Mouse (Mus musculus) lung, embryonic 15.5 days (tissue): ENCODE data around the gene Usp39. TPM values are rescaled to one million over a fixed set of nuclear protein-coding genes. Genes with fewer than 3 reads are reported as not detected.

Experiments
- ATAC-seq: fragments of 200-750 bp; cut with Nextera tagmentation; 2 replicates; pipeline ENCODE4 v1.8.0; 2017; ENCODE audit warnings: moderate number of reproducible peaks, borderline replicate concordance; ENCODE audit not compliant: low FRiP score, low TSS enrichment; ENCODE audit errors: extremely low read depth
- H3K27ac ChIP-seq: fragments of 300-500 bp; sonication (generic); 2 replicates; pipeline ENCODE4 v1.5.1; 2015; ENCODE audit warnings: moderate library complexity, mild to moderate bottlenecking, inconsistent platforms
- H3K27me3 ChIP-seq: fragments of 300-500 bp; sonication (generic); 2 replicates; pipeline ENCODE4 v1.6.1; 2015; ENCODE audit warnings: inconsistent platforms
- H3K36me3 ChIP-seq: fragments of 300-500 bp; sonication (generic); 2 replicates; pipeline ENCODE4 v1.6.1; 2015; ENCODE audit warnings: inconsistent platforms
- H3K4me1 ChIP-seq: fragments of 300-500 bp; sonication (generic); 2 replicates; pipeline ENCODE4 v1.6.1; 2015; ENCODE audit warnings: inconsistent platforms
- H3K4me2 ChIP-seq: fragments of 300-500 bp; sonication (generic); 2 replicates; pipeline ENCODE4 v1.6.1; 2015; ENCODE audit warnings: inconsistent platforms, mild to moderate bottlenecking, moderate library complexity
- H3K4me3 ChIP-seq: fragments of 300-500 bp; sonication (generic); 2 replicates; pipeline ENCODE4 v1.5.1; 2015; ENCODE audit warnings: mild to moderate bottlenecking, inconsistent platforms
- H3K9ac ChIP-seq: fragments of 300-500 bp; sonication (generic); 2 replicates; pipeline ENCODE4 v1.6.1; 2015; ENCODE audit warnings: inconsistent platforms
- H3K9me3 ChIP-seq: fragments of 300-500 bp; sonication (generic); 2 replicates; pipeline ENCODE4 v1.6.1; 2016; ENCODE audit warnings: inconsistent platforms
- WGBS: fragments of 180-500 bp; shearing (Covaris S2); methylation state at CpG from one replicate; pipeline ENCODE4 v1.1.7; 2015; 5-methylcytosine and 5-hydroxymethylcytosine counted together
- polyA plus RNA-seq: library from polyadenylated mRNA; unstranded; fragments of >200 nt; fragmentation: Nextera tagmentation; extraction: Ambion mirVana; gene quantifications from 2 replicates; pipeline ENCODE4 v1.2.1, GENCODE M21; 2015

Usp39 gene
- polyA plus RNA-seq, 1 experiment from 2014 or later: 45.1 TPM

DNA sequence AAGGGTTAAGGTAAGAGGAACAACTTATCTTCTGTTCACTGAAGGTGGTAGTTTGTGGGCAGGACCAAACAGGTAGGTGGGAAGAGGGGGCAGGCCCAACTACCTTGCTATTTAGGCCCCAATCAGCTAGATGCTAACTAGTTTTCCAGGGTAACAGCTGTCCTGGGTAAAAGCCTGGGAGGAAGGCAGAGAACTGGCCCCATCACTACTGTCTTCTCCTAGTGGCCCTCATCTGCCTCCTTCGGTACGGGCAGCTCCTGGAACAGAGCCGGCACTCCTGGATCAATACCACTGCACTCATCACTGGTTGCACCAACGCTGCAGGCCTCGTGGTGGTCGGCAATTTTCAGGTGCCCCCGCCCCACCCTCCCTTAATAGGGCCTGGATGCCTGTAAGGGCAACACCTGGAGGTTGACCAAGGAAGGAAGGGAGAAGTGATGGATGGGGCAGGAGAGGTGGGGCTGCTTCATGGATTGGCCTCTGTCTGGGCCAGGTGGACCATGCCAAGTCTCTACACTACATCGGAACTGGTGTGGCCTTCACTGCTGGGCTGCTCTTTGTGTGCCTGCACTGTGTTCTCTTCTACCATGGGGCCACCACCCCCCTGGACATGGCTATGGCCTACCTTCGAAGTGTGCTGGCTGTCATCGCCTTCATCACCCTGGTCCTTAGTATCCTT lies 13.2 kb upstream of the Usp39 start:
- Histone ChIP-seq H3K4me3 (no peak overlapping the region), H3K9me3 (no peaks in the 10 kb centered on the region), H3K27me3 (no peaks in the 10 kb centered on the region), H3K4me2 (no peak overlapping the region), H3K9ac (no peak overlapping the region), H3K36me3 (peaks cover 22% of the 10 kb centered on the region), H3K27ac (no peak overlapping the region), H3K4me1 (peaks cover 58% of the 10 kb centered on the region)
- no peak for ATAC-seq
- WGBS: 90% methylated on average over 6 of the region's 10 CpGs

DNA sequence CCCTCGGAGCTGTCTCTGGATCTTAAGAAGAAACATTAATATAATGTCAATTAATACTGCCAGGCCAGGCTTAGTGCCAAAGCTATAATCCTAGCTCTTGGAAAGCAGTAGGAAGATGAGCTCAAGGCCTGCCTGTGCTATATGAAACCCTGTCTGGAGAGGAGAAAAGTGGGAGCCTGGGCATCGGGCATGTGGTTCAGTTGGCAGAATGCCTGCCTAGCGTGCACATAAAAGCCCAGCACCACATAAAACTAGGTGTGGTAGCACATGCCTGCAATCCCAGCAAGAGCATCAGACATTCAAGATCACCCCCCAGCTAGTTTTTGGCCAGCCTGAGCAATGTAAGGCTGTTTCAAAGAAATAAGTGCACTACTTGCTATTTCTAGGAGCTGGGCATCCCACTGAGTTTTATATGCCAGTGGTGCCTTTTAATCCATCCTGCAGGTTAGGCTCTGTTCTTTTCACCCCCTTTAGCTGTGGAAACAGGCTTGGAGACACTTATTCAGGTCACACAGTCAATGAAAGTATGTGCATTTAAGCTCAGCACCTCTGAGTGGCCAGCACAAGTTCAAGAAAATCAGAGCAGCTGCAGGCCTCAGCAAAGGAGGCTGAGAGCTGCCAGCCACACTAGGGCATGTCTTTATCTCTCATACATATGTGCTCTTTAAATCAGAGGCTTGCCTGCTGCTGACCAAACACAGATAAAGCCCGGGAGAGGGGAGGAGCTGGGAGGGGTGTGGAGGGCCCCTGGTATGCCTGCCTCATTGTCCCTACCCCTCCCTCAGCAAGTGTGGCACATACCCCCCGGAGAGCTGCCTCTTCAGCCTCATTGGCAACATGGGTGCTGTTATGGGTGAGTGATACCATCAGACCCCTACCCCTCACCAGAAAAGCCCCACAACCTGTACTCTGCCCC lies 12.4 kb upstream of the Usp39 start:
- H3K36me3 ChIP-seq: peaks cover 22% of the 10 kb centered on the region
- no peak overlapping the region for H3K4me2 ChIP-seq
- no peaks in the 10 kb centered on the region for H3K9me3 ChIP-seq
- ATAC-seq: no peak
- 58% methylated on average over 5 of the region's 5 CpGs for WGBS
- H3K4me3 ChIP-seq: no peak overlapping the region
- no peaks in the 10 kb centered on the region for H3K27me3 ChIP-seq
- H3K27ac ChIP-seq: no peak overlapping the region
- H3K9ac ChIP-seq: no peak overlapping the region
- peaks cover 60% of the 10 kb centered on the region for H3K4me1 ChIP-seq

DNA sequence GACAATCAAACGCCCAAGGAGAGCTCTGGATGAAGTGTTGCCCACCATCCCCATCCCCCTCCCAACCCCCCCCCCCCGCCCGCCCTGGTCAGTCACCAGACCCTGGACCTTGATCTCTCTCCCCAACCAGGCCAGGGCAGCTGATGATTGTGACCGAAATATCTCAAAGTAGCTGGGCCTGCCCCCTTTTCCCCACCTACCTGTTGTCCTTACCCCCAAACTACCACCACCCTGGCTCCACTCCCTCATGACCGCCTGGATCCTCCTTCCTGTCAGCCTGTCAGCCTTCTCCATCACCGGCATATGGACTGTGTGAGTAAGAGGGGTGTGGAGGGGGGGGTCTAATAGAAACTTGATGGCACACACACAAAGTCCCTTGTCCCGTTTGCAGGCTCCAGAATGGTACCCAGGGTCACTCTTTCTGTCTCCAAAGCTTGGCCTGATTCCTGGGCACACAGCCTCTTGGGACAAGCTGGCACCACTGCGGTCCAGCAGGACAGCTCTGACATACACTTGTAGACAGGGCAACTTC lies 11.1 kb upstream of the Usp39 start:
- WGBS: 37% methylated on average over 7 of the region's 8 CpGs
- H3K4me1 ChIP-seq: peaks cover 65% of the 10 kb centered on the region
- no peaks in the 10 kb centered on the region for H3K9me3 ChIP-seq
- 0 out of 2 replicates have a peak overlapping the region, but pooled peaks have one; percentile 41 for H3K27ac ChIP-seq
- H3K9ac ChIP-seq: peak overlapping the region; percentile 60
- ATAC-seq: no peak
- peaks cover 22% of the 10 kb centered on the region for H3K36me3 ChIP-seq
- H3K4me2 ChIP-seq: peak overlapping the region; percentile 97
- H3K27me3 ChIP-seq: no peaks in the 10 kb centered on the region
- H3K4me3 ChIP-seq: peak overlapping the region; percentile 62

DNA sequence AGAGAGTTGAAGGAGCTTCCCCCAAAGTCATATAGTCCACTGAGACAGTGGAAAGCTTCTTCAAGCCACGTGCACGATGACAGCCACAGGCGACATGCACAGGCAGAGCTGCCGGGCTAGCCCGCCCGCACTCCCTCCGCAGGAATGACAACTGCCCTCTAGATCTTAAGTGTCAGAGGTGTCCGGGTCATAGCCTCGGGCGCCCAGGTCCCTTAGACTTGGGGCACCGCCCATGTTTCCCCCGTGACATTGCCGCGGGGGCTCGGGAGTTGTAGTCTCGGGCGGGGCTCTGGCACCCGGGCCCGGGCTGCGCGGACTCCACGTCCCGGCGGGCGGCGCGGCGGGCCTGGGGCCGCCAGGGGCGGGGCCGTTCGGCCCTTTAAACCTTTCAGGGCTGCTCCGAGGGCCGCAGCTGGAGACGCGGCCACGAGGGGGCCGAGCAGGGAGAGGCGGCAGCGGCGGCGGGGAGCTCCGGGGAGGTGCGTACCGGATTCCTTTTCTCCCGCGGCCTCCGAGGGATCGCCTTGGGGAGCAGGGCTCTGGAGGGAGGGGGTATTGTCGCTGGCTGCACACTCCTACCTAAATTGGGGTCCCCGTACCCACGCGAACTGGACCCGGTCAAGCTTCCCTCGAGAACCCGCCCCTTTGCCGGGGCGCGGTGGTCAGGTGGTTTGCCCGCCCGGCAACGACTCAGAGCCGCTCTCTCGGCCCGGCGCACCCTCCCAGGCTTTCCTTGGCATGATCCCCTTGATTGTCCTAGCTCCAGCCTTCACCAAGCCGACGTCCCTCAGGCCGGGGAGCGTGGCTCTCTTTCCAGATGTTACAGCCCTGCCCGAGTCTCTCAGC lies 10.3 kb upstream of the Usp39 start, which contains the start of gene Tmem150a:
TSS of gene Tmem150a (plus strand) at position 382 of the 846 bp plus-strand sequence.
- ATAC-seq: peak; percentile 89
- peaks cover 25% of the 10 kb centered on the region for H3K36me3 ChIP-seq
- H3K4me1 ChIP-seq: peaks cover 61% of the 10 kb centered on the region

DNA sequence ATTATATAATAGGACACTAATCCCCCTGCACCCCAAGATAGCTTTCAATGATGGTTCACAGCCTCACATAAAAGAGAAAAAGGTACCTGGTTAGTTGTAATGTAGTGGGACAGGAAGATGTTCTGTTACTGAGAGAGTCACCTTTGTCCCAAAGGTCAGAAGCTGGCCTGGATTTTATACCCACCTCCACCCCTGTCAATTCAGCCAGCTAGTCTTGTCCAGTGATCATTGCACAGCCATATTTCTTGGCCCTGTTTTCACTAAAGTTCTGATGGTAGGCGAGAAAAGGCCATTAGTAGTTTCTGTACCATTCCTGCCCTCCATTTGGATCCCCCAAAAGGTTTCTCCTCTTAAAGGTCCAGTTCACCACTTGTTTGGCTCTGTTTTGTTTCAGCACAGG lies 9.0 kb upstream of the Usp39 start:
- no peaks in the 10 kb centered on the region for H3K27me3 ChIP-seq
- H3K4me2 ChIP-seq: peak overlapping the region; percentile 16; the same call in 1 of the 2 replicates
- H3K36me3 ChIP-seq: peaks cover 28% of the 10 kb centered on the region
- WGBS: 73% methylated on average over 1 of the region's 1 CpGs
- H3K4me3 ChIP-seq: no peak overlapping the region
- peak overlapping the region; percentile 83 for H3K27ac ChIP-seq
- H3K9ac ChIP-seq: no peak overlapping the region
- no peak for ATAC-seq
- H3K4me1 ChIP-seq: peaks cover 62% of the 10 kb centered on the region
- no peaks in the 10 kb centered on the region for H3K9me3 ChIP-seq

More for the DNA sequence above, 10.3 kb upstream of the Usp39 start, which contains the start of gene Tmem150a:
- WGBS: under 1% methylated on average over 69 of the region's 71 CpGs
- Histone ChIP-seq H3K4me3 (peak within 1 kb of the TSS; percentile 62), H3K4me2 (peak within 1 kb of the TSS; percentile 97), H3K9ac (peak within 1 kb of the TSS; percentile 60), H3K27ac (peak within 1 kb of the TSS; percentile 83), H3K27me3 (no peaks in the 10 kb centered on the region), H3K9me3 (no peaks in the 10 kb centered on the region)

DNA sequence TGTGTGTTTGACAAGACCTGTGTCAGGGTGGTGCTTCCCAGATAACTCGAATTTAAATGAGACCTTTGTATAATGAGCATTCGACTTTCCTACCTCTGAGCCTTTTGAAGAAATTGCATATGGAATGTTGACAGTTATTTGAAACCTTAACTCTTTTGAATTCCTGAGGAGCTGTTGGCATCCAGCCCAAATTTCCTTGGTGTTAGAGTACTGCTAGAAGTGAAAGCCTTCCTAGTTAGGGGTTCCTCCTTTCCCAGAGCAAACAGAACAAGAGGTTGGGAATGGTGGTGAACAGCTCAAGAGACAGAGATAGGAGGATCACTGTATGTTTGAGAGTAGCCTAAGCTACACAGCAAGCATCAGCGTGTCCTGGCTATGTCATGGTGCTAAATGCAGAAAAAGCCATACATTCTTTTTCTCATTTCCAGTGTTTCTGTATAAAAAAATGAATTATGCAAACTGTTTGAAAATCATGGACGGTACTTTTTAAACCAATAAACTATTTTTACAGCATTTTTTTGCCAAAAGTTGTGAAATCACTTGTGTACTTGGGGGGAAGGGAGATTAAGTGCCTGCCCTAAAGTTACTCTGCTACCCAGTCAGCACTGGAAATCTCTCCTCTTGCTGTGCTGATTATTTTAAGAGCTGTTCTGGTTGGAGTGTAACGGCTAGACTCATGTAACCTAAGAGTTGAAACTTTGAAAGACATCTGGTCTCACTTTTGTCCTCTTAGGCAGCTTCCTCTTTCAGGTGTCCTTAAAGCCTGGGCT lies 7.8 kb upstream of the Usp39 start:
- ATAC-seq: no peak
- H3K36me3 ChIP-seq: peaks cover 23% of the 10 kb centered on the region
- peak overlapping the region; percentile 83 for H3K27ac ChIP-seq
- peak overlapping the region; percentile 18; the same call in 1 of the 2 replicates for H3K4me2 ChIP-seq
- H3K4me1 ChIP-seq: peaks cover 74% of the 10 kb centered on the region
- no peak overlapping the region for H3K9ac ChIP-seq
- H3K4me3 ChIP-seq: no peak overlapping the region
- H3K9me3 ChIP-seq: no peaks in the 10 kb centered on the region
- no peaks in the 10 kb centered on the region for H3K27me3 ChIP-seq
- WGBS: 41% methylated on average over 5 of the region's 5 CpGs

DNA sequence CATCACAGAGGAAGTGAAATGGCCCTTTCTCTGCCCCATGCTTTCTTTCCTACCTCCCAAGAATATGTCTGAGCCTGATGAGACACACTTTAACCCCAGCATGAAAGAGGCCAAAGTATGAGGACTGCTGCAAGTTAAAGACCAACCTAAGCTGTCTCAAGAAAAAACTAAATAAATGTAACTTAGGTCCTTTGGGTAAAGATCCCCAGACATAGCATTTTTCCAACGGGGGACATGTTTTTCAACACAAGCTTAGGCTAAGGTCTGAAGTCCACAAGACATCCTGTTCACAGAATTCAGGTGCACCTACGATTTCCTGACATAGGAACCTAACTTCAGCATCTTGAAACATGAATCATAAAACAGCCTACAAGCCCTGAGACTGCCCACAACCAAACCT lies 5.2 kb upstream of the Usp39 start:
- H3K4me3 ChIP-seq: no peak overlapping the region

DNA sequence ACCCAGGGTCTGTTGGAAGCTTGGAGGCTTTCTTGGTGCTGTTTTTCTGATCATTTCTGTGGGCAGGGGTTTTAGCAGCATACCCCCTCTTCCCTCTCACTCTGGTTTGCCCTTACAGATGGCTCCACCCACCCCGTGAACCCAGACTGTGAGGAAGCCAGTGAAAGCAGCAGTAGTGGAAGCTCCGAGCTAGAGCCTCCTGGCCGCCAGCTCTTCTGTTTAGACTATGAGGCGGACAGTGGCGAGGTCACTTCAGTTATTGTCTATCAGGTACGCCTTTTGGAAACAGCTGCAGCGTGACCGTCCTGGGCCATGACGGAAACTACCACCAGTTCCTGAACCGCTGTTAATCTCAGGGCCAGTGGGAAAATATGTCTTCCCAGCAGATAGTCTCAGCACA lies 3.4 kb upstream of the Usp39 start:
- Histone ChIP-seq H3K27ac (no peak overlapping the region), H3K9ac (no peak overlapping the region), H3K9me3 (no peaks in the 10 kb centered on the region), H3K27me3 (no peaks in the 10 kb centered on the region), H3K4me1 (peaks cover 71% of the 10 kb centered on the region), H3K4me2 (peak overlapping the region; percentile 61), H3K36me3 (peaks cover 23% of the 10 kb centered on the region), H3K4me3 (peak overlapping the region; percentile 73)
- 55% methylated on average over 10 of the region's 10 CpGs for WGBS
- ATAC-seq: no peak

More for the DNA sequence above, 5.2 kb upstream of the Usp39 start:
- no peaks in the 10 kb centered on the region for H3K27me3 ChIP-seq
- peaks cover 74% of the 10 kb centered on the region for H3K4me1 ChIP-seq
- no peak overlapping the region for H3K27ac ChIP-seq
- H3K9ac ChIP-seq: no peak overlapping the region
- no peaks in the 10 kb centered on the region for H3K9me3 ChIP-seq
- peaks cover 23% of the 10 kb centered on the region for H3K36me3 ChIP-seq
- 79% methylated on average over 2 of the region's 2 CpGs for WGBS
- H3K4me2 ChIP-seq: no peak overlapping the region
- no peak for ATAC-seq

DNA sequence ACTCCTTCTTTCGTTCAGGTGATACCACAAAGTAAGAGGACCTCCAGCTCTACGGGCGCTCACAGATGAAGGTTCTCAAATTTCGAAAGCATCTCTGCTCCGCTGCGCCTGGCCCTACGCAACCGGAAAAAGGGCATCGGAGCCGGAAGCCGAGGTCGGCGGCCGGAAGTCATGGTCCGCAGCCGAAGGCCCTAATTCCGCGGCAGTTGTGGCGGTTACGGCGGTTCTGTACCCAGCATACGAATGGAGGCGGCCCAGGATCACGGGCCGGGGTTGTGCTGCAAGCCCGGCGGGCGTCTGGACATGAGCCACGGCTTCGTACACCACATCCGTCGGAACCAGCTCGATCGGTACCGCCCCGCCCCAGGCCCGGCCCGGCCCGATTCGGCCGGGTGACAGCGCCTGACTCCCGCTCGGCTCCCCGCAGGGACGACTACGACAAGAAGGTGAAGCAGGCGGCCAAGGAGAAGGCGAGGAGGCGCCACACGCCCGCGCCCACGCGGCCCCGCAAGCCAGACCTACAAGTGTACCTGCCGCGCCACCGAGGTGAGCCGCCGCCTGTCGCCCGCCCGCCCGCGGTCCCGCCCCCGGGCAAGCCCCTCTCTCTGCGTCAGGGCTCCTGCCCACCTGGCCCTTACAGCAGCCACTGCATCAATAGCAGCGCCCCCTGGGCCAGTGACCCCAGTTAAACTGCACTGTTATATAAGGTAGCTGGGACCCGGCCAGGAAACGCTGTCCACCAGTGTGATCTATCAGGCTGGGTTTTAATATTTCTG lies 2.4 kb upstream of the Usp39 start, which contains the start of gene 0610030E20Rik:
TSS of gene 0610030E20Rik (plus strand) at position 152 of the 776 bp plus-strand sequence.
- H3K27ac ChIP-seq: peak within 1 kb of the TSS; percentile 94

DNA sequence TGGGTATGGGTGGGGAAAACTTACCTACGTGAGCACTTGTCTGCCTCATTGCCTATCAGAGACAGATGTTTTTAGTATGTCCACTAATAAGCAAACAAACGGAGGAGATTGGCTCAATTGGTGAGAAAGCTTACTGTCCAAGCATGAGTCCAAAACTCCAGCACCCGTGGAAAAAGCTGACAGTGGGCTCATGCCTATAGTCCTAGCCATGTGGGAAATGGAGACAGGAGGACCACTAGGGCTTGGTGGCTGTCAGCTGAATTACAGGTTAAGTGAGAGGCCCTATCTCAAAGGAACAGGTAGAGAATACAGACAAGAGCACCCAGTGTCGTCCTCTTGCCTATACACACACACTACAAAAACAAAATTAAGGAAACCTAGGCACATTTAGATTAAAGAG lies 1.3 kb upstream of the Usp39 start:
- H3K36me3 ChIP-seq: peaks cover 26% of the 10 kb centered on the region
- H3K27ac ChIP-seq: no peak overlapping the region
- no peaks in the 10 kb centered on the region for H3K27me3 ChIP-seq
- no peak overlapping the region; the same call in 1 of the 2 replicates for H3K4me3 ChIP-seq
- no peaks in the 10 kb centered on the region for H3K9me3 ChIP-seq
- peaks cover 55% of the 10 kb centered on the region for H3K4me1 ChIP-seq
- no peak overlapping the region for H3K4me2 ChIP-seq
- ATAC-seq: no peak
- no peak overlapping the region for H3K9ac ChIP-seq
- WGBS: 79% methylated on average over 4 of the region's 4 CpGs

More for the DNA sequence above, 2.4 kb upstream of the Usp39 start, which contains the start of gene 0610030E20Rik:
- Histone ChIP-seq H3K4me3 (peak within 1 kb of the TSS; percentile 73), H3K36me3 (peaks cover 24% of the 10 kb centered on the region), H3K27me3 (no peaks in the 10 kb centered on the region), H3K9me3 (no peaks in the 10 kb centered on the region), H3K4me1 (peaks cover 63% of the 10 kb centered on the region), H3K4me2 (peak within 1 kb of the TSS; percentile 61), H3K9ac (peak within 1 kb of the TSS; percentile 83)
- WGBS: under 1% methylated on average over 72 of the region's 72 CpGs
- ATAC-seq: peak; percentile 74
